Mouse (Mus musculus) NIH3T3 (cell line): ENCODE measurements around the gene Thra.

ENCODE experiments used
- DNase-seq: peaks from one replicate; pipeline ENCODE4 v3.0.0-alpha.2; 2012; ENCODE audit warnings: low read depth

The Thra gene

GRCm38 (mm10) chr11:98745932-98746853, 5.8 kb downstream of the Thra start:
- DNase-seq, result no peak

- DNase-seq, result peak; percentile 91
Observed at GRCm38 (mm10) chr11:98746855-98747693, 6.6 kb downstream of the Thra start.

GRCm38 (mm10) chr11:98747804-98748505, 7.5 kb downstream of the Thra start:
- no peak for DNase-seq

- no peak for DNase-seq
Observed at GRCm38 (mm10) chr11:98748506-98749416, 8.3 kb downstream of the Thra start.

GRCm38 (mm10) chr11:98749716-98750115, 9.3 kb downstream of the Thra start:
- DNase-seq, result no peak

GRCm38 (mm10) chr11:98750351-98751201, 10.1 kb downstream of the Thra start:
- DNase-seq, result peak; percentile 81

GRCm38 (mm10) chr11:98751221-98751782, 10.9 kb downstream of the Thra start:
- peak; percentile 58 for DNase-seq

GRCm38 (mm10) chr11:98752562-98753140, 12.2 kb downstream of the Thra start:
- DNase-seq, result no peak

- DNase-seq, result no peak
Observed at GRCm38 (mm10) chr11:98753264-98753663, 12.8 kb downstream of the Thra start.

- DNase-seq, result no peak
Observed at GRCm38 (mm10) chr11:98754151-98754620, 13.7 kb downstream of the Thra start.

GRCm38 (mm10) chr11:98754621-98755181, 14.3 kb downstream of the Thra start:
- peak; percentile 85 for DNase-seq

GRCm38 (mm10) chr11:98755726-98756380, 15.4 kb downstream of the Thra start:
- DNase-seq, result no peak

- DNase-seq, result no peak
Observed at GRCm38 (mm10) chr11:98756711-98757110, 16.3 kb downstream of the Thra start.

- no peak for DNase-seq
Observed at GRCm38 (mm10) chr11:98761939-98762338, 21.5 kb downstream of the Thra start.

- DNase-seq, result peak; percentile 98
Observed at GRCm38 (mm10) chr11:98762756-98763501, 22.5 kb downstream of the Thra start.

GRCm38 (mm10) chr11:98763502-98763861, 23.0 kb downstream of the Thra start:
- DNase-seq, result no peak

GRCm38 (mm10) chr11:98764091-98764490, 23.7 kb downstream of the Thra start:
- DNase-seq, result no peak

- DNase-seq, result no peak
Observed at GRCm38 (mm10) chr11:98764746-98765145, 24.3 kb downstream of the Thra start.
